Mouse (Mus musculus) neutrophil, adult 65 days (primary cell): ENCODE data around the gene Hmgcr. TPM values are rescaled to one million over a fixed set of nuclear protein-coding genes. Genes with fewer than 3 reads are reported as not detected.

Source experiments
- total RNA-seq: library from RNA; stranded (reverse); gene quantifications from 2 replicates; pipeline ENCODE4 v1.2.4, GENCODE M21; 2023

Hmgcr gene
- total RNA-seq, result 97.6 and 138 TPM in 2 replicates

GRCm38 (mm10) chr13:96670406-96671077 lies at the start of gene Hmgcr:
TSS of gene Hmgcr (minus strand) at chr13:96670936.

Other genes with a start within 250 kb of the Hmgcr start
- gene Ankdd1b, start 199.7 kb downstream of the Hmgcr start, total RNA-seq, result not detected in 2 replicates
- not detected in 2 replicates for gene Gm17622, start 180.2 kb downstream of the Hmgcr start, total RNA-seq
- gene Polk, start 128.4 kb downstream of the Hmgcr start, total RNA-seq, result 2.9 and 3.6 TPM in 2 replicates
- 70.7 and 98.3 TPM in 2 replicates for gene Col4a3bp, start 128.3 kb downstream of the Hmgcr start, total RNA-seq
- not detected in 2 replicates for gene Ankrd31, start 77.3 kb upstream of the Hmgcr start, total RNA-seq